Mouse (Mus musculus): ENCODE measurements around the gene Anxa5.

- TF ChIP-seq POLR2A (IDR thresholded peaks at IDR 0.05; ENCODE audit: insufficient read depth, low read length) = no peak
- no peak for TF ChIP-seq EP300 (IDR thresholded peaks at IDR 0.05; ENCODE audit: insufficient read depth, low read depth, low read length)
Measured at GRCm38 (mm10) chr3:36471856-36472255, 3.8 kb downstream of the Anxa5 start.
